Mouse (Mus musculus) MEL (cell line): ENCODE data around the gene Syt8. TPM values are rescaled to one million over a fixed set of nuclear protein-coding genes. Genes with fewer than 3 reads are reported as not detected.

Experiments
- DNase-seq: peaks from one replicate; pipeline ENCODE4 v3.0.0; 2011; ENCODE audit warnings: low read depth, low spot score
- H3K27ac ChIP-seq: 2 replicates; pipeline ENCODE4 v1.5.1; 2012; ENCODE audit warnings: low read depth, mild to moderate bottlenecking, control low read depth, low read length, moderate library complexity; ENCODE audit not compliant: control insufficient read depth
- H3K27me3 ChIP-seq, 2 experiments: fragments of 150-350 bp in 1 of 2; sonication (generic) in 1 of 2; 2 replicates each; pipeline ENCODE4 v1.6.1; 2012; ENCODE audit warnings: low read length in 2 of 2, mild to moderate bottlenecking in 2 of 2, improper control_type of control experiment in 1 of 2, moderate library complexity in 1 of 2; ENCODE audit not compliant: insufficient read depth in 2 of 2, control insufficient read depth in 1 of 2
- H3K36me3 ChIP-seq, 2 experiments: 2 replicates each; pipeline ENCODE4 v1.6.1; 2012 to 2014; ENCODE audit warnings: low read length in 2 of 2, improper control_type of control experiment in 1 of 2, inconsistent platforms in 1 of 2, mild to moderate bottlenecking in 1 of 2; ENCODE audit not compliant: insufficient read depth in 2 of 2, control insufficient read depth in 1 of 2
- H3K4me1 ChIP-seq, 2 experiments: fragments of 150-350 bp in 1 of 2; sonication (generic) in 1 of 2; 2 replicates each; pipeline ENCODE4 v1.6.1; 2012; ENCODE audit warnings: low read length in 2 of 2, improper control_type of control experiment in 1 of 2, mild to moderate bottlenecking in 1 of 2; ENCODE audit not compliant: insufficient read depth in 2 of 2, control insufficient read depth in 1 of 2
- H3K4me3 ChIP-seq, 2 experiments: fragments of 150-350 bp in 1 of 2; sonication (generic) in 1 of 2; 2 replicates each; pipeline ENCODE4 v1.5.1; 2012; ENCODE audit warnings: low read depth in 2 of 2, low read length in 2 of 2, mild to moderate bottlenecking in 2 of 2, moderate library complexity in 2 of 2, control low read depth in 1 of 2, improper control_type of control experiment in 1 of 2; ENCODE audit not compliant: control insufficient read depth in 1 of 2, insufficient read depth in 1 of 2
- H3K79me2 ChIP-seq: 2 replicates; pipeline ENCODE4 v1.6.1; 2012; ENCODE audit warnings: mild to moderate bottlenecking, low read length, moderate library complexity; ENCODE audit not compliant: control insufficient read depth, poor library complexity, insufficient read depth
- H3K9ac ChIP-seq: 2 replicates; pipeline ENCODE4 v1.6.1; 2012; ENCODE audit warnings: low read depth, mild to moderate bottlenecking, control low read depth, low read length, moderate library complexity; ENCODE audit not compliant: control insufficient read depth, poor library complexity, severe bottlenecking
- H3K9me3 ChIP-seq: fragments of 150-350 bp; sonication (generic); replicated peaks from 2 replicates; pipeline ENCODE4 v1.6.1; 2012; ENCODE audit warnings: mild to moderate bottlenecking, low read length, improper control_type of control experiment, moderate library complexity; ENCODE audit not compliant: insufficient read depth
- CTCF ChIP-seq, 3 experiments: IDR thresholded peaks in 2 of 3; conservative IDR thresholded peaks in 1 of 3; 2 replicates each; pipeline ENCODE4 v1.5.1; 2011 to 2012; ENCODE audit warnings: low read length in 3 of 3, low read depth in 2 of 3, mild to moderate bottlenecking in 2 of 3, improper control_type of control experiment in 1 of 3, inconsistent platforms in 1 of 3, mixed read lengths in 1 of 3, moderate library complexity in 1 of 3; ENCODE audit not compliant: control insufficient read depth in 1 of 3, insufficient read depth in 1 of 3, poor library complexity in 1 of 3, severe bottlenecking in 1 of 3
- MXI1 ChIP-seq: IDR thresholded peaks from 2 replicates; pipeline ENCODE4 v1.6.1; 2011; ENCODE audit warnings: mild to moderate bottlenecking, low read depth, low read length, improper control_type of control experiment
- MYB ChIP-seq: IDR thresholded peaks from 2 replicates; pipeline ENCODE4 v1.6.1; 2011; ENCODE audit warnings: mild to moderate bottlenecking, low read depth, low read length, improper control_type of control experiment
- POLR2AphosphoS2 ChIP-seq: IDR thresholded peaks from 2 replicates; pipeline ENCODE4 v1.6.1; 2011; ENCODE audit warnings: low read length, improper control_type of control experiment
- POLR2AphosphoS5 ChIP-seq: IDR thresholded peaks from 2 replicates; pipeline ENCODE4 v1.6.1; 2012; ENCODE audit warnings: low read depth, borderline replicate concordance, mild to moderate bottlenecking, inconsistent platforms, low read length, moderate library complexity, mixed read lengths
- SMC3 ChIP-seq: IDR thresholded peaks from 2 replicates; pipeline ENCODE4 v1.6.1; 2011; ENCODE audit warnings: low read depth, low read length, improper control_type of control experiment
- TBP ChIP-seq: IDR thresholded peaks from 2 replicates; pipeline ENCODE4 v1.8.0; 2011; ENCODE audit warnings: low read depth, low read length, improper control_type of control experiment
- USF2 ChIP-seq, 2 experiments: IDR thresholded peaks; 2 replicates each; pipeline ENCODE4 v1.6.1; 2011 to 2012; ENCODE audit warnings: improper control_type of control experiment in 2 of 2, low read length in 2 of 2, borderline replicate concordance in 1 of 2, inconsistent platforms in 1 of 2, low read depth in 1 of 2, mild to moderate bottlenecking in 1 of 2; ENCODE audit not compliant: insufficient read depth in 1 of 2
- polyA plus RNA-seq, 2 experiments: library from polyadenylated mRNA; stranded (reverse) in 1 of 2; unstranded in 1 of 2; fragments of >175 nt in 1 of 2; fragments of >200 nt in 1 of 2; gene quantifications; 2 replicates each; pipeline versions ENCODE4 v1.2.1 to v1.2.4; 2012; ENCODE audit warnings: low replicate concordance in 2 of 2, low read depth in 1 of 2; ENCODE audit not compliant: insufficient read length in 2 of 2, insufficient read depth in 1 of 2, missing spikeins in 1 of 2
- total RNA-seq: library from RNA; depleted of rRNA; stranded (reverse); fragments of 300-350 nt; gene quantifications from 2 replicates; pipeline ENCODE4 v1.2.3, GENCODE M21; 2012; rRNA removed

Syt8 gene
- total and polyA plus RNA-seq, 3 experiments, result not detected

DNA sequence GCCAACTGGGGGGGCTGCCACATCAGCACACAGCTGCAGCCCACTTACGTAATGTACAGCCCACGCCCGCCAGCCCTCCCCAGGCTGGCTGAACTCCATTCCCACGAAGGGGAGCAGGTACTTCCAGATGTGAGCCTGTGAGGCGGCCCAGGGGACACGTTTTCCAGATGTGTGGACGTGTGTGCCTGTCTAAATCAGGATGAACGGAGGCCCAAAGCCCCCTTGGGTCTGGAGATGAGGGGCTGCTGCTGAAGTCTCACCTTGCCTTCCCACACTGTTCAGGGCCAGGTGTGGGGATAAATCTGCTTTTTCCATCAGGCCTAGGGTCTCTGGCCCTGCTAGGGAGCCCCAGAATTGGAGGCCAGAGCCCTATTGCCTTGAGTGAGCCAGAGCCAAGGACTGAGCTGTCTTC is 52.1 kb downstream of the Syt8 start:
- no peak overlapping the region for H3K9ac ChIP-seq
- no peaks in the 10 kb centered on the region for H3K9me3 ChIP-seq
- H3K27me3 ChIP-seq, result no peaks in the 10 kb centered on the region
- no peaks in the 10 kb centered on the region for H3K4me1 ChIP-seq
- DNase-seq, result no peak
- H3K27ac ChIP-seq, result no peak overlapping the region
- no peak for TF ChIP-seq USF2 (IDR thresholded peaks at IDR 0.05; ENCODE audit: borderline replicate concordance in 1 of 2, insufficient read depth in 1 of 2, low read depth in 1 of 2, low read length in 2 of 2)
- no peaks in the 10 kb centered on the region for H3K79me2 ChIP-seq
- H3K4me3 ChIP-seq, result no peak overlapping the region
- H3K36me3 ChIP-seq, result no peaks in the 10 kb centered on the region

GRCm38 (mm10) chr7:142487341-142487859 is 52.8 kb downstream of the Syt8 start:
- peak; percentile 4 for DNase-seq

DNA sequence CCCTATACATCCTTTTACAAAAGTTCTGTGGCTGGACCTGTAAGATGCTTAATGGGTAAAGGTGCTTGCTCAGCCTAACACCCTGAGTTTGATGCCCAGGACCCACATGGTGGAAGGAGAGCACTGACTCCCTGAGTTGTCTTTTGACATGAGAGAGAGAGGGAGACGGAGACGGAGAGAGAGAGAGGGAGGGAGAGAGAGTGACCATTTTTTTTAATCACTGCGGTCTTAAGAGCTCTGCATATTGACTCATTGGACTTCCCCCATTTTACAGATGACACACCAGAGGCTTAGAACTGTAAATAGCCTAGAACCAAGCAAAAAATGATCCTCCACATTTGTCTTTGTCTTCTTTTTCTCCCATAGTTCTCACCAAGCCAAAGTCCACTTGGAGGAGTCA is 53.4 kb downstream of the Syt8 start:
- TF ChIP-seq MXI1, result no peak
- no peak overlapping the region for H3K9ac ChIP-seq
- H3K9me3 ChIP-seq, result no peaks in the 10 kb centered on the region
- no peaks in the 10 kb centered on the region for H3K36me3 ChIP-seq
- no peak overlapping the region for H3K27ac ChIP-seq
- H3K79me2 ChIP-seq, result no peaks in the 10 kb centered on the region
- H3K4me1 ChIP-seq, result no peaks in the 10 kb centered on the region
- DNase-seq, result no peak
- H3K27me3 ChIP-seq, result no peaks in the 10 kb centered on the region
- H3K4me3 ChIP-seq, result no peak overlapping the region

More at GRCm38 (mm10) chr7:142487341-142487859, 52.8 kb downstream of the Syt8 start:
- H3K27ac ChIP-seq, result no peak overlapping the region
- no peaks in the 10 kb centered on the region for H3K79me2 ChIP-seq
- H3K27me3 ChIP-seq, result no peaks in the 10 kb centered on the region
- TF ChIP-seq MYB (no peak), CTCF (IDR thresholded peaks at IDR 0.05 in 2 of 3, conservative IDR thresholded peaks at IDR 0.05 in 1 of 3; ENCODE audit: control insufficient read depth in 1 of 3, insufficient read depth in 1 of 3, low read depth in 2 of 3, low read length in 3 of 3, poor library complexity in 1 of 3, severe bottlenecking in 1 of 3) (peak; percentile 7 to 32 (median 28); a peak in 4 of 6 replicates), POLR2AphosphoS2 (no peak), TBP (no peak), POLR2AphosphoS5 (no peak), SMC3 (peak; percentile 35)
- H3K9ac ChIP-seq, result no peak overlapping the region
- no peaks in the 10 kb centered on the region for H3K9me3 ChIP-seq
- no peaks in the 10 kb centered on the region for H3K4me1 ChIP-seq
- H3K4me3 ChIP-seq, result no peak overlapping the region
- no peaks in the 10 kb centered on the region for H3K36me3 ChIP-seq

Other genes with a start within 250 kb of the Syt8 start
- not detected in 2 replicates for gene Gm10153, start 244.5 kb upstream of the Syt8 start, total RNA-seq
- not detected for gene Gm10153, start 244.5 kb upstream of the Syt8 start, polyA plus RNA-seq
- not detected in 2 replicates for gene Krtap5-3, start 233.5 kb upstream of the Syt8 start, total RNA-seq
- not detected for gene Krtap5-3, start 233.5 kb upstream of the Syt8 start, polyA plus RNA-seq
- gene Gm7579, start 223.0 kb upstream of the Syt8 start, total RNA-seq, result not detected in 2 replicates
- not detected for gene Gm7579, start 223.0 kb upstream of the Syt8 start, polyA plus RNA-seq
- not detected in 2 replicates for gene Krtap5-5, start 204.9 kb upstream of the Syt8 start, total RNA-seq
- not detected for gene Krtap5-5, start 204.9 kb upstream of the Syt8 start, polyA plus RNA-seq
- gene Gm40460, start 193.8 kb upstream of the Syt8 start, total RNA-seq, result not detected in 2 replicates
- gene Gm40460, start 193.8 kb upstream of the Syt8 start, polyA plus RNA-seq, result not detected
- not detected in 2 replicates for gene Gm2431, start 176.5 kb upstream of the Syt8 start, total RNA-seq
- not detected for gene Gm2431, start 176.5 kb upstream of the Syt8 start, polyA plus RNA-seq
- gene Gm4559, start 160.5 kb upstream of the Syt8 start, total RNA-seq, result not detected in 2 replicates
- not detected for gene Gm4559, start 160.5 kb upstream of the Syt8 start, polyA plus RNA-seq
- gene Krtap5-1, start 137.7 kb upstream of the Syt8 start, total RNA-seq, result not detected in 2 replicates
- not detected for gene Krtap5-1, start 137.7 kb upstream of the Syt8 start, polyA plus RNA-seq
- gene Krtap5-4, start 131.3 kb upstream of the Syt8 start, total RNA-seq, result not detected in 2 replicates
- not detected for gene Krtap5-4, start 131.3 kb upstream of the Syt8 start, polyA plus RNA-seq
- gene Ifitm10, start 61.1 kb upstream of the Syt8 start, total RNA-seq, result not detected in 2 replicates
- under 1 TPM in 1 of 2 experiments, not detected in 1; 0.21 TPM for gene Ifitm10, start 61.1 kb upstream of the Syt8 start, polyA plus RNA-seq
- 3.2 and 8.1 TPM in 2 replicates for gene Gm49369, start 52.2 kb upstream of the Syt8 start, total RNA-seq
- 10 to 100 TPM in 1 of 2 experiments, not detected in 1; 15.2 TPM for gene Gm49369, start 52.2 kb upstream of the Syt8 start, polyA plus RNA-seq
- gene Ctsd, start 46.8 kb upstream of the Syt8 start, total RNA-seq, result 112 and 115 TPM in 2 replicates
- 100 to 1,000 TPM in 1 of 2 experiments, 10 to 100 TPM in 1; 89.3 to 179 TPM for gene Ctsd, start 46.8 kb upstream of the Syt8 start, polyA plus RNA-seq
- gene Tnni2, start 7.0 kb downstream of the Syt8 start, total RNA-seq, result not detected in 2 replicates
- gene Tnni2, start 7.0 kb downstream of the Syt8 start, polyA plus RNA-seq, result under 1 TPM in 1 of 2 experiments, not detected in 1; 0.84 TPM
- not detected in 2 replicates for gene Lsp1, start 26.0 kb downstream of the Syt8 start, total RNA-seq
- not detected for gene Lsp1, start 26.0 kb downstream of the Syt8 start, polyA plus RNA-seq
- not detected in 2 replicates for gene Tnnt3, start 64.0 kb downstream of the Syt8 start, total RNA-seq
- not detected for gene Tnnt3, start 64.0 kb downstream of the Syt8 start, polyA plus RNA-seq
- 48.2 and 57.6 TPM in 2 replicates for gene Mrpl23, start 97.8 kb downstream of the Syt8 start, total RNA-seq
- gene Mrpl23, start 97.8 kb downstream of the Syt8 start, polyA plus RNA-seq, result 10 to 100 TPM in 1 of 2 experiments, not detected in 1; 11.4 TPM
- gene Igf2, start 232.0 kb downstream of the Syt8 start, total RNA-seq, result not detected in 2 replicates
- not detected for gene Igf2, start 232.0 kb downstream of the Syt8 start, polyA plus RNA-seq
- not detected in 2 replicates for gene Gm49394, start 235.1 kb downstream of the Syt8 start, total RNA-seq
- gene Gm49394, start 235.1 kb downstream of the Syt8 start, polyA plus RNA-seq, result not detected